Mouse (Mus musculus) liver, embryonic 14.5 days (tissue): ENCODE measurements around the gene Cep70. TPM values are rescaled to one million over a fixed set of nuclear protein-coding genes. Genes with fewer than 3 reads are reported as not detected.

Experiments
- ATAC-seq: fragments of 200-750 bp; cut with Nextera tagmentation; 2 replicates; pipeline ENCODE4 v1.8.0; 2017; ENCODE audit warnings: moderate number of reproducible peaks, mild to moderate bottlenecking, moderate library complexity; ENCODE audit not compliant: insufficient read depth
- DNase-seq, 3 experiments: peaks; one replicate each; pipeline ENCODE4 v3.0.0-alpha.2; 2012 to 2013; ENCODE audit warnings: low read depth in 3 of 3, low spot score in 3 of 3
- H3K27ac ChIP-seq: fragments of 300-500 bp; sonication (generic); 2 replicates; pipeline ENCODE4 v1.5.1; 2014; ENCODE audit warnings: moderate library complexity, mild to moderate bottlenecking, control low read depth, inconsistent platforms
- H3K27me3 ChIP-seq: fragments of 300-500 bp; sonication (generic); 2 replicates; pipeline ENCODE4 v1.6.1; 2014; ENCODE audit warnings: mild to moderate bottlenecking, low read length, moderate library complexity; ENCODE audit not compliant: control insufficient read depth, insufficient read depth
- H3K36me3 ChIP-seq: fragments of 300-500 bp; sonication (generic); replicated peaks from 2 replicates; pipeline ENCODE4 v1.6.1; 2014; ENCODE audit warnings: low read depth; ENCODE audit not compliant: control insufficient read depth, insufficient read depth
- H3K4me1 ChIP-seq, 2 experiments: fragments of 200-500 bp in 1 of 2; fragments of 300-500 bp in 1 of 2; sonication (generic) in 1 of 2; replicated peaks; 2 replicates each; pipeline ENCODE4 v1.6.1; 2012 to 2014; ENCODE audit warnings: antibody characterized with exemption in 1 of 2, inconsistent platforms in 1 of 2, low read length in 1 of 2; ENCODE audit not compliant: control insufficient read depth in 2 of 2, insufficient read depth in 2 of 2
- H3K4me2 ChIP-seq: fragments of 300-500 bp; sonication (generic); 2 replicates; pipeline ENCODE4 v1.6.1; 2014; ENCODE audit warnings: low read depth, mild to moderate bottlenecking, control low read depth, moderate library complexity
- H3K4me3 ChIP-seq, 2 experiments: fragments of 200-500 bp in 1 of 2; fragments of 300-500 bp in 1 of 2; sonication (generic) in 1 of 2; 2 replicates each; pipeline ENCODE4 v1.5.1; 2012 to 2014; ENCODE audit warnings: low read depth in 2 of 2, low read length in 2 of 2, mild to moderate bottlenecking in 2 of 2, control low read depth in 1 of 2, inconsistent platforms in 1 of 2, moderate library complexity in 1 of 2; ENCODE audit not compliant: insufficient read depth in 1 of 2
- H3K9ac ChIP-seq: fragments of 300-500 bp; sonication (generic); replicated peaks from 2 replicates; pipeline ENCODE4 v1.6.1; 2014; ENCODE audit warnings: mild to moderate bottlenecking, control low read depth, moderate library complexity
- H3K9me3 ChIP-seq: fragments of 300-500 bp; sonication (generic); 2 replicates; pipeline ENCODE4 v1.6.1; 2016; ENCODE audit warnings: low read length, mixed read lengths; ENCODE audit not compliant: control insufficient read depth
- CTCF ChIP-seq: IDR thresholded peaks from 2 replicates; pipeline ENCODE4 v1.5.1; 2016; ENCODE audit warnings: antibody characterized with exemption, low read depth, control low read depth
- EP300 ChIP-seq: IDR thresholded peaks from 2 replicates; pipeline ENCODE4 v1.6.1; 2016; ENCODE audit warnings: antibody characterized with exemption, low read depth
- WGBS: fragments of 180-500 bp; shearing (Covaris S2); extraction: QIAGEN DNeasy Blood & Tissue Kit; methylation state at CpG from one replicate; pipeline ENCODE4 v1.1.7; 2014; ENCODE audit not compliant: insufficient replicate concordance; 5-methylcytosine and 5-hydroxymethylcytosine counted together
- polyA plus RNA-seq, 2 experiments: library from polyadenylated mRNA; depleted of rRNA in 1 of 2; stranded (reverse) in 1 of 2; unstranded in 1 of 2; fragments of >200 nt; fragmentation: Nextera tagmentation in 1 of 2; extraction: Ambion mirVana in 1 of 2; gene quantifications; 2 replicates each; pipeline versions ENCODE4 v1.2.1 to v1.2.3; 2012 to 2014

Gene Cep70
- polyA plus RNA-seq, 2 experiments: 13.7 to 25.5 TPM

DNA sequence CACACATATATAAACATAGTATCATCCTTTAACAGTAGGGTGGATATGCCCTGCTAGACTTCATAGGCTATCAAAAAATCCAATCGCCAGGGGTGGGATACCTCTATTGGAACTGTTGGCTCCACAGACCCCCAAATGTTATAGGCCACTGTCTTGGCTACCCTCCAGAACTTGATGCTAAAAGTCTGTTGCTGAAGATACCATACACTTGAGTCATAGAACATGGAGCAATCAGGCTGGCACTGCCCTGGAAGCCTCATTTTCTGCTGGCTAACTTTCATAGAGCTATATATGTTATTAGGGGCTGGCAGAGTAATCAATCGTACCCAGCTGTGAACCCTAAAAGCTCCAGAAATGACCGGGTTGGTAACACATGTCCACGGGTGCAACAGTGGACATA, 82.8 kb downstream of the Cep70 start:
- TF ChIP-seq EP300: no peak
- no peak for TF ChIP-seq CTCF
- no peaks in the 10 kb centered on the region for H3K9me3 ChIP-seq
- H3K4me1 ChIP-seq: no peaks in the 10 kb centered on the region
- WGBS: 52% methylated on average over 4 of the region's 4 CpGs
- ATAC-seq (no peak), DNase-seq (no peak)
- no peaks in the 10 kb centered on the region for H3K36me3 ChIP-seq
- H3K4me2 ChIP-seq: no peak overlapping the region
- no peaks in the 10 kb centered on the region for H3K27me3 ChIP-seq
- no peak overlapping the region for H3K9ac ChIP-seq
- H3K27ac ChIP-seq: no peak overlapping the region
- H3K4me3 ChIP-seq: no peak overlapping the region

DNA sequence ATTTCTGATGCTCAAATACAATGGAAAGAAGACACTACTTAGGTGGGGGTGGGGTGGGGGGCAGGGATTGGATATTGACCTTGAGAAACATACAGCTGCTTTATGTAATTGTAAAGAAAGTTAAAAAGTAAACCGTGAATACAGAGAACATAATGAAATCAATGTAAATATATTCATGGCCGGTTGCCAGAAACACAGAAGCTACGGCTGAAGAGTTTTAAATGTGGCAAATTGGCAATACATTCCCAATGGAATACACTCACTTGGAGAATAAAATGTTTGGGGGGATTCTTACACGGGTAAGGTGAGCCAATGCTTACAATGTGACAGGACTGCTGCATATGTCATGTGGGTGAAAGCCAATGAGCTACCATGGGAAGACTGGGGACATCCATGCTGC, 83.7 kb downstream of the Cep70 start:
- 59% methylated on average over 4 of the region's 4 CpGs for WGBS
- ATAC-seq (no peak), DNase-seq (no peak)
- Histone ChIP-seq H3K4me3 (no peak overlapping the region), H3K4me2 (no peak overlapping the region), H3K9me3 (no peaks in the 10 kb centered on the region), H3K27me3 (no peaks in the 10 kb centered on the region), H3K36me3 (no peaks in the 10 kb centered on the region), H3K4me1 (no peaks in the 10 kb centered on the region), H3K9ac (no peak overlapping the region), H3K27ac (no peak overlapping the region)
- TF ChIP-seq EP300: no peak

DNA sequence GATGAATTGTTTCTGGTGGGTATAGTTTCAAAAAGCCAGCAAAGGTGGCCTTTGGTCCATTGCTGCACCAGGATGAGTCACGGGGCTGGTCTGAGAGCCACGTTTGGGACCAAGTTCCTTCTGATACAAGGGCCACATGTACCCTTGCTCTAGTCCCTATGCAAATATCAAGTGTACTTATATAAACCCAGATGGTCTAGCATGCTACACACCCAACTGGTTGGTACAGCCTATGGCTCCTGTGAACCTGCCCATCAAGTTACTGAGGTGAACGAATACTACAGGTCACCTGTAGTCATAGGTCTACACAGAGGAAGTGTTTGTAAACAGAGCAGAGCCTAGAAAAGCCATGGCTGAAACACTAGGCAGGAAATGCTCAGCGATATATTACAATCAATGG, 93.4 kb downstream of the Cep70 start:
- no peak for TF ChIP-seq EP300
- no peak for TF ChIP-seq CTCF
- Histone ChIP-seq H3K9ac (no peak overlapping the region), H3K27ac (no peak overlapping the region), H3K4me1 (no peaks in the 10 kb centered on the region), H3K4me3 (no peak overlapping the region), H3K27me3 (no peaks in the 10 kb centered on the region), H3K36me3 (no peaks in the 10 kb centered on the region), H3K4me2 (no peak overlapping the region), H3K9me3 (no peaks in the 10 kb centered on the region)
- ATAC-seq (no peak), DNase-seq (no peak)
- WGBS: 62% methylated on average over 4 of the region's 4 CpGs

DNA sequence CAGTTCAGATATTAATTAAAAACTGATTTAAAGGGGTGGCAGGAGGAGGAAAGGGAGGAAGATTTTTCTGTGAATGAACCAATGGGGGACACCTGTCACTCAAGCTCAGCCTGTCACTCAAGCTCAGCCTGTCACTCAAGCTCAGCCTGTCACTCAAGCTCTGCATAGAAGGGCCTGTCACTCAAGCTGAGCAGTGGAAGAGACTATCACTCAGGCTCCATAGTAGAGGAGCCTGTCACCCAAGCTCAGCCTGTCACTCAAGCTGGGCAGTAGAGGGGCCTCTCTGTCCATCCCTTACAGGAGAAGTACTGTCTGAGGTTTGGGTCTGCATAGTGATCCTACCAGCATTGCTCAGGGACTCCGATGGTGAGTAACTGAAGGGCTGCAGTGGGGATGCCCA, 95.1 kb downstream of the Cep70 start:
- DNase-seq: no peak
- no peaks in the 10 kb centered on the region for H3K36me3 ChIP-seq
- 63% methylated on average over 1 of the region's 1 CpGs for WGBS
- H3K9me3 ChIP-seq: no peaks in the 10 kb centered on the region
- H3K4me1 ChIP-seq: no peaks in the 10 kb centered on the region
- ATAC-seq: no peak
- no peak overlapping the region for H3K4me3 ChIP-seq
- no peak for TF ChIP-seq EP300
- no peak for TF ChIP-seq CTCF
- H3K27me3 ChIP-seq: no peaks in the 10 kb centered on the region
- no peak overlapping the region for H3K9ac ChIP-seq
- no peak overlapping the region for H3K4me2 ChIP-seq
- no peak overlapping the region for H3K27ac ChIP-seq

DNA sequence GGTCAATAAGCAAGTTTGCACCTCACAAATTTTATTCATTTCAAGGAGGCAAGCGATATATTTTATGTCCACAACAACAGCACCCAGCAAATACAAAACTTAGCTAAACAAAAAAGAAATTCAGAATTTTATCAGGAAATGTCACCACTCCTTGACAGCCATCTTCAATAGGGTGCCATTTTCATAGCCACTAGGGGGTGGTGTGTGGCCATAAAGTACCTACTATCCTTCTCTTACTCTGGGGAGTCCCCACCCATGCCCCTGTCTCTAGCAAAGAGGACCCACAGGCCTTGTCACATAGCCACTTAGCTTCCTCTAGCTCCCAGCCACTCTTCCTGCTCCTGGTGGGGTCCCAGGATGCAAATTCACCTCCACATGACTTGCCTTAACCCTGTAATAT, 96.0 kb downstream of the Cep70 start:
- Histone ChIP-seq H3K36me3 (no peaks in the 10 kb centered on the region), H3K27me3 (no peaks in the 10 kb centered on the region), H3K4me2 (no peak overlapping the region), H3K27ac (no peak overlapping the region), H3K4me1 (no peaks in the 10 kb centered on the region), H3K9me3 (no peaks in the 10 kb centered on the region), H3K9ac (no peak overlapping the region), H3K4me3 (no peak overlapping the region)
- WGBS: 58% methylated on average over 1 of the region's 1 CpGs
- no peak for DNase-seq
- ATAC-seq: no peak
- peak; percentile 24; the same call in 1 of the 2 replicates for TF ChIP-seq CTCF
- no peak for TF ChIP-seq EP300

DNA sequence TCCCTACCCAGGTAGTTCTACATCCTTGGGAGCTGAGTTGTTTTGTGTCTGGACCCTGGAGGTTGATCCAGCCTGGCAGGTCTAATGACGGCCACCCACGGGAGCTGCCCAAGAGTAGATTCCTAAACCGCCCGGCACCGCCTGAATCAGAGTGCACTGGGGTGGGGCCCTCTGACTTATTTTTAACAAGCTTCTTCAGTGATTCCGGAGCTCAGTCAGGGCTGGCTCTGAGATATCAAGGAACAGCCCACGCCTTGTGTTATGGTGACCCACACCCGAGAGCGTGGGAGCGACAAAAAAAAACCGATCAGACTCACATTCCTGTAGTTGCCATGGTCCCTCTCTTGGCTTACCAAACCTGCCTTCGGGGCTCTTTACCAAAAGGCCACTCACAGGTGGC, 97.0 kb downstream of the Cep70 start:
- H3K4me2 ChIP-seq: no peak overlapping the region
- no peak overlapping the region for H3K27ac ChIP-seq
- no peaks in the 10 kb centered on the region for H3K9me3 ChIP-seq
- no peak for TF ChIP-seq CTCF
- TF ChIP-seq EP300: no peak
- no peaks in the 10 kb centered on the region for H3K4me1 ChIP-seq
- H3K27me3 ChIP-seq: no peaks in the 10 kb centered on the region
- no peak overlapping the region for H3K4me3 ChIP-seq
- no peak for DNase-seq
- ATAC-seq: no peak
- H3K36me3 ChIP-seq: no peaks in the 10 kb centered on the region
- H3K9ac ChIP-seq: no peak overlapping the region
- WGBS: 69% methylated on average over 12 of the region's 12 CpGs
